Mouse (Mus musculus): ENCODE results near the gene Hhatl. TPM values are rescaled to one million over a fixed set of nuclear protein-coding genes. Genes with fewer than 3 reads are reported as not detected.

The Hhatl gene
- polyA plus RNA-seq, 1 experiment from 2014 or later = 0.56 TPM

DNA sequence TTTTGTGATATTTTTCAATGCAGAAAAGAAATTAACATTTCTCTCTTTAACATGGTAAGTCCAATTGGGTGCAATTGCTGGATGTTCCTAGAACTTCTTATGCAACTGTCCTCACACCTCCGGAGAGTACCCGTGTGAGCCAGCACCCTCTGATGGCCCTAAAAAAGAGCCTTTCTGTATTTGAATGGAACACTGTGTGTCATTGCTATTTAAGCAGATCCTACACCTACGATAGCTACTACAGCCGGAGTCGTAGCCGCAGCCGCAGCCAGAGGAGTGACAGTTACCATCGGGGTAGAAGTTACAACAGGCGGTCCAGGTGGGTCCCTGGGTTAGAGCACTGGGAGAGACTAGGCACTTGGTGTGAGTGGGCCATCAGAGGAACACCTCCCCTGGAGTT is 39.5 kb downstream of the Hhatl start:
- H3K27me3 ChIP-seq (ENCODE audit: insufficient read depth, low read length) = no peaks in the 10 kb centered on the region
- H3K36me3 ChIP-seq (ENCODE audit: insufficient read depth, low read length) = peaks cover 78% of the 10 kb centered on the region
- WGBS = 93% methylated on average over 9 of the region's 9 CpGs
- H3K27ac ChIP-seq (ENCODE audit: low read length) = no peak overlapping the region
- no peak overlapping the region for H3K4me2 ChIP-seq (replicated peaks; ENCODE audit: low read depth, low read length)
- no peak overlapping the region for H3K4me3 ChIP-seq (ENCODE audit: low read length)
- no peaks in the 10 kb centered on the region for H3K9me3 ChIP-seq (ENCODE audit: low read length)
- H3K4me1 ChIP-seq (ENCODE audit: insufficient read depth, low read length) = no peaks in the 10 kb centered on the region
- H3K9ac ChIP-seq (replicated peaks; ENCODE audit: low read length) = no peak overlapping the region
- ATAC-seq (ENCODE audit: low FRiP score, low TSS enrichment) = no peak

DNA sequence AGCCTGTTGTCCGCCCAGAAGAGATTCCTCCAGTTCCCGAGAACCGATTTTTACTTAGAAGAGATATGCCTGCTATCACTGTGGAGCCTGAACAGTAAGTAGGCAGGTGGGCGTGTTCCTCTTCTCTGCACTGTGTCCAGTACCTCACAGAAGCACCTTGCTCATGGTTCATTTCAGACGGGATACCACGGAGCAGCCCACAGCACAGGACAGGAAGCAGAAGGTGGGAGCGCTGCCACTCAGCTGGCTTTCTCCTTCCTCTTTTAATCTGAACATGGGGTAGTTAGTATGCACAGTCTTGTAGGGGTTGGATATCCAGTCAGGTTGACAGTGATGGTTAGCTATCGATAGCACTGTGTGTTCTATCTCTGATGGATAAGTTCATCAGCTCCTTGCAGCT is 48.3 kb downstream of the Hhatl start:
- H3K27me3 ChIP-seq (ENCODE audit: insufficient read depth, low read length) = no peaks in the 10 kb centered on the region
- ATAC-seq (ENCODE audit: low FRiP score, low TSS enrichment) = no peak
- H3K4me2 ChIP-seq (replicated peaks; ENCODE audit: low read depth, low read length) = no peak overlapping the region
- no peaks in the 10 kb centered on the region for H3K4me1 ChIP-seq (ENCODE audit: insufficient read depth, low read length)
- H3K36me3 ChIP-seq (ENCODE audit: insufficient read depth, low read length) = peaks cover 65% of the 10 kb centered on the region
- no peak overlapping the region for H3K27ac ChIP-seq (ENCODE audit: low read length)
- no peak overlapping the region for H3K9ac ChIP-seq (replicated peaks; ENCODE audit: low read length)
- no peak overlapping the region for H3K4me3 ChIP-seq (ENCODE audit: low read length)
- WGBS = 89% methylated on average over 8 of the region's 8 CpGs
- H3K9me3 ChIP-seq (ENCODE audit: low read length) = no peaks in the 10 kb centered on the region

DNA sequence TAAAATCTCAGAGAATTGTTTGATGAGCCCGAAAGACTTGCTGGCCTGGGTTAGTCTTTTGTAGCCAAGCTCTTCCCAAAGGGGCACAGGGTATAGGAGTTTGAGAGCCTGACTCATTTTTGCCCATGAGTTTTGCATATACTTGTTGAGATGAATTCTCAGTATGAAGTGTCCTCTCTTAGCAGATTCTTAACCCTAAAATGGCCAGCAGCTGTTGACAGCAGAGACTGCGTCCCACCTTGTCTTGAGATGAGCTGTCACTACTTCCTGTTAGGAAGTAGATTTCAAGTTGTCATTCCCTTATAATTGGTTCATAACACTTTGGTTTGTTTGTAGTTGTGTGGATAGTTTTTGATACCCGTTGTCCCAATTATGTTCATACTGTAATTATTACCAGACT is 51.1 kb downstream of the Hhatl start:
- Histone ChIP-seq H3K9ac (replicated peaks; ENCODE audit: low read length) (no peak overlapping the region), H3K27ac (ENCODE audit: low read length) (no peak overlapping the region), H3K9me3 (ENCODE audit: low read length) (no peaks in the 10 kb centered on the region), H3K4me2 (replicated peaks; ENCODE audit: low read depth, low read length) (no peak overlapping the region), H3K4me3 (ENCODE audit: low read length) (no peak overlapping the region), H3K36me3 (ENCODE audit: insufficient read depth, low read length) (peaks cover 42% of the 10 kb centered on the region), H3K4me1 (ENCODE audit: insufficient read depth, low read length) (no peaks in the 10 kb centered on the region), H3K27me3 (ENCODE audit: insufficient read depth, low read length) (no peaks in the 10 kb centered on the region)
- WGBS = 94% methylated on average over 3 of the region's 3 CpGs
- no peak for ATAC-seq (ENCODE audit: low FRiP score, low TSS enrichment)

DNA sequence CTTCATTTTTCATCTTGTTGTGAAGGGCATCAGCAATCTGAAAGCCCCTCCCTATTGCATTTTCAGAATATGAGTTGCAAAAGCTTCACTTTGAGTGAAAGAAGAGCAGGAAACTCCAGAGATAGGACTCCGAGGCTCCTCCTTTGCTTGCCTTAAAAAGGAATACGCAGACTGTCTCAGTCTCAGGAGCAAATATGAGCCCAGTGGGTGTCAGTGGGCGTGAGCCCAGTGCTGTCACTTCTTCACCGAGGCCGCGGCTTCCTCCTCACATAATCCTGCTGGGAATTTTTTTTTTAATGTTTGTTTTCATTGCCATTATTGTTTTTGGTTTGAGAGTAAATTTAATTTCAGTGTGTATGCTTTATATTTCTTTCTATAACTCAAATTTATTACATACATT is 51.8 kb downstream of the Hhatl start:
- H3K4me1 ChIP-seq (ENCODE audit: insufficient read depth, low read length) = no peaks in the 10 kb centered on the region
- no peak for ATAC-seq (ENCODE audit: low FRiP score, low TSS enrichment)
- no peaks in the 10 kb centered on the region for H3K27me3 ChIP-seq (ENCODE audit: insufficient read depth, low read length)
- H3K4me3 ChIP-seq (ENCODE audit: low read length) = no peak overlapping the region
- H3K9ac ChIP-seq (replicated peaks; ENCODE audit: low read length) = no peak overlapping the region
- H3K9me3 ChIP-seq (ENCODE audit: low read length) = no peaks in the 10 kb centered on the region
- no peak overlapping the region for H3K4me2 ChIP-seq (replicated peaks; ENCODE audit: low read depth, low read length)
- WGBS = 81% methylated on average over 6 of the region's 6 CpGs
- no peak overlapping the region for H3K27ac ChIP-seq (ENCODE audit: low read length)
- peaks cover 42% of the 10 kb centered on the region for H3K36me3 ChIP-seq (ENCODE audit: insufficient read depth, low read length)

Other genes with a start within 250 kb of the Hhatl start
- gene Lyzl4, start 150.4 kb downstream of the Hhatl start, polyA plus RNA-seq (2015; fragmentation: Nextera tagmentation; extraction: Ambion mirVana) = 0.25 TPM in 1 of 2 replicates, not detected in the other
- gene Vipr1, start 149.8 kb downstream of the Hhatl start, polyA plus RNA-seq (2015; fragmentation: Nextera tagmentation; extraction: Ambion mirVana) = 0.04 and 0.40 TPM in 2 replicates
- 8.5 and 9.0 TPM in 2 replicates for gene Sec22c, start 87.0 kb downstream of the Hhatl start, polyA plus RNA-seq (2015; fragmentation: Nextera tagmentation; extraction: Ambion mirVana)
- gene Ss18l2, start 82.2 kb downstream of the Hhatl start, polyA plus RNA-seq (2015; fragmentation: Nextera tagmentation; extraction: Ambion mirVana) = 107 and 114 TPM in 2 replicates
- 46.1 and 57.5 TPM in 2 replicates for gene Nktr, start 73.3 kb downstream of the Hhatl start, polyA plus RNA-seq (2015; fragmentation: Nextera tagmentation; extraction: Ambion mirVana)
- 8.1 and 9.5 TPM in 2 replicates for gene Zfp651, start 33.2 kb downstream of the Hhatl start, polyA plus RNA-seq (2015; fragmentation: Nextera tagmentation; extraction: Ambion mirVana)
- gene Klhl40, start 14.9 kb downstream of the Hhatl start, polyA plus RNA-seq (2015; fragmentation: Nextera tagmentation; extraction: Ambion mirVana) = 0.72 and 0.99 TPM in 2 replicates
- 0.58 and 0.71 TPM in 2 replicates for gene Ccdc13, start 47.0 kb upstream of the Hhatl start, polyA plus RNA-seq (2015; fragmentation: Nextera tagmentation; extraction: Ambion mirVana)
- gene Higd1a, start 65.9 kb upstream of the Hhatl start, polyA plus RNA-seq (2015; fragmentation: Nextera tagmentation; extraction: Ambion mirVana) = 120 and 142 TPM in 2 replicates
- gene Ackr2, start 105.8 kb upstream of the Hhatl start, polyA plus RNA-seq (2015; fragmentation: Nextera tagmentation; extraction: Ambion mirVana) = 0.90 and 1.2 TPM in 2 replicates
- gene Cyp8b1, start 123.8 kb upstream of the Hhatl start, polyA plus RNA-seq (2015; fragmentation: Nextera tagmentation; extraction: Ambion mirVana) = not detected in 2 replicates
- 2.0 and 2.8 TPM in 2 replicates for gene Fam198a, start 158.5 kb upstream of the Hhatl start, polyA plus RNA-seq (2015; fragmentation: Nextera tagmentation; extraction: Ambion mirVana)
- gene Pomgnt2, start 204.6 kb upstream of the Hhatl start, polyA plus RNA-seq (2015; fragmentation: Nextera tagmentation; extraction: Ambion mirVana) = 19.1 and 19.9 TPM in 2 replicates